Mouse (Mus musculus) v-Abl transformed pro-B cells (cell line): ENCODE results near the gene Ctf2.

Source experiments
- in situ Hi-C, 2 experiments: fragments of 400-800 bp; cut with MboI; formaldehyde crosslinking; loops; one replicate each; pipeline ENCODE4 v1.15.1; 2025; ENCODE audit not compliant: unreplicated experiment in 2 of 2

Ctf2 gene

DNA sequence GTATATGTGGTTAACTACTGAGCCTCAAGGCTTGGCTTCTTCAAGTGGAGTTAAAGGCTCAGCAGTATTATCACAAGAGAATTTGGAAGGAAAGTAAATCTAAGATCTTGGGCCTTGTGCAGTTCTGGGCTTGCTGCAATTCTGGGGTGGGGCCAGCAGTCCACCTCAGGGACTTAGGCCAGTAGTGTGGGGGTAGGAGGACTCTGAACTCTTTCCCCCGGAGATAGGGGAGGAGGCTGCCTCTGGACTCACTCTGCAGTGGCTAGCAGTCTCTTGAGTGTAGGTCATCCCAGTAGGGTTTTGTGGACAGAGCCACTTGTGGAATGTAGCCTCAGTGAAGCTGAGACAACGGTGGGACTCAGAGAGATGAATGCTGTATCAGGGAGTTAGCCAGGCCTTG lies 33.8 kb upstream of the Ctf2 start:
- in situ Hi-C loops = no loop called here

DNA sequence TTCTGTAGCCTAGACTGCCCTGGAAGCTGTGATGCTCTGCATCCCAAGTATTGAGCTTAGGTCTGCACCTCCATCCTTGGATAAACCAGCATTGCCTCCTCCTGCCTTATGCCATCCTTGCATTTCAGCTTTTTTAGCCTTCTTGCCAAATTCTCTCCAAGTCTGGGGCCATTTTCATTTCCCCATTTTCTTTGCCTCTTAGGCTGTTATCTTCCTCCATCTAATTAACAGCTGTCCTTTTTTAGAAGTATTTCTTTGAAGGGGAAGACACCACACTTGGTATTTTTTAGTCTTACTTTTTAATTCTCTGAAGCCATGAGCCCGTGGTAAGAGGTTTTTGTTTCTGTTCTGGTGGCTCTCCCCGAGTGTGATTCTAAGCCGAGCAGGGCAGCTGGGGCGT lies 31.7 kb upstream of the Ctf2 start:
- in situ Hi-C loops = no loop called here

- in situ Hi-C loops = no loop called here
These were observed 29.1 kb upstream of the Ctf2 start for GRCm38 (mm10) chr7:127761026-127761425.

GRCm38 (mm10) chr7:127760478-127760877 lies 28.5 kb upstream of the Ctf2 start:
- in situ Hi-C loops = no loop called here

DNA sequence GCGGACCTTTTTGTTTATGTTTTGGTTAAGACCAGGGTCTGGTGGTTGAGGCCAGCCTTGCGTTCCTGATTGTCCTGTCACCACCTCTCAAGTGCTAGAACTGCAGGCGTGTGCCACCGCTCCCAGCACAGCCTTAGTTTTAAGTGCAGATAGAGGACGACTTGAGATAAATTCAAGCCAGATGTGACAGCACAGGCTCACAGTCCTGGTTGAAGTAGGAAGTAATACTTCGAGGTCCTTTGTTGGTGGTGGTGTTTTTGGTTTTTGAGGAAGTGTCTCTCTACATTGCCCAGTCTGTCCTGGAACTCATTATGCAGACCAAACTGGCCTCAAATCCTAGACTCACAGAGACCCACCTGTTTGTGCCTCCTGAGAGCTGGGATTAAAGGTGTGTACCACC lies 27.8 kb upstream of the Ctf2 start:
- in situ Hi-C loops = no loop called here

GRCm38 (mm10) chr7:127753741-127754140 lies 21.8 kb upstream of the Ctf2 start:
- in situ Hi-C loops = no loop called here

GRCm38 (mm10) chr7:127753158-127753557 lies 21.2 kb upstream of the Ctf2 start:
- in situ Hi-C loops = no loop called here

DNA sequence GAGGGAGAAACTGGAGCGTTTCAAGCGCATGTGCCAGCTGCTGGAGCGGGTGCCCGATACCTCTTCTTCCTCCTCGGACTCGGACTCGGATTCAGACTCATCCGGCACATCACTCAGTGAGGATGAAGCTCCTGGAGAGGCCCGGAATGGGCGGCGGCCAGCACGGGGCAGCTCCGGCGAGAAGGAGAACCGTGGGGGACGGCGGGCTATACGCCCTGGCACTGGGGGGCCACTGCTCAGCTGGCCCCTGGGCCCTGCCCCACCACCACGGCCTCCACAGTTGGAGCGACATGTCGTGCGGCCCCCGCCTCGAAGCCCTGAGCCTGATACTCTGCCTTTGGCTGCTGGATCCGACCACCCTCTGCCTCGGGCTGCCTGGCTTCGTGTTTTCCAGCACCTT lies 20.1 kb upstream of the Ctf2 start:
- in situ Hi-C loops = no loop called here

DNA sequence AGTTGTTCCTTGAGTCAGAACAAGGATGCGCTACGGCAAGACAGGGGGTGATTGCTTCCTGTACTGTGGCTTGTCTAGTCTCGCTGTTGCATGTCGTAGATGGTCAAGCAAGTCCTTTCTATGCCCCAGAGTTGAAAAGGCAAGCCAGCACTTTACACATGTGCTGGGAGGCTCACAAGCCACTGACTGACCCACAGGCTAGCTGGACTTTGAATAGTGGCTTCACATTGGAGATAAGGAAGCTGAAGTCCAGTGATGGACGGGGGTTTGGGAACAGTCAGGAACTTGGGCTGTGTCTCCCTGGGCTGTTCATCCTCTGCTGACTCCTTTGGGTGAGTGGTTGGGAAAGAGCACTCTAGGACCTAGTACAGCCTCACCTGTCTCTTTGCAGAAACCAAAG lies 19.7 kb upstream of the Ctf2 start:
- in situ Hi-C loops = no loop called here

DNA sequence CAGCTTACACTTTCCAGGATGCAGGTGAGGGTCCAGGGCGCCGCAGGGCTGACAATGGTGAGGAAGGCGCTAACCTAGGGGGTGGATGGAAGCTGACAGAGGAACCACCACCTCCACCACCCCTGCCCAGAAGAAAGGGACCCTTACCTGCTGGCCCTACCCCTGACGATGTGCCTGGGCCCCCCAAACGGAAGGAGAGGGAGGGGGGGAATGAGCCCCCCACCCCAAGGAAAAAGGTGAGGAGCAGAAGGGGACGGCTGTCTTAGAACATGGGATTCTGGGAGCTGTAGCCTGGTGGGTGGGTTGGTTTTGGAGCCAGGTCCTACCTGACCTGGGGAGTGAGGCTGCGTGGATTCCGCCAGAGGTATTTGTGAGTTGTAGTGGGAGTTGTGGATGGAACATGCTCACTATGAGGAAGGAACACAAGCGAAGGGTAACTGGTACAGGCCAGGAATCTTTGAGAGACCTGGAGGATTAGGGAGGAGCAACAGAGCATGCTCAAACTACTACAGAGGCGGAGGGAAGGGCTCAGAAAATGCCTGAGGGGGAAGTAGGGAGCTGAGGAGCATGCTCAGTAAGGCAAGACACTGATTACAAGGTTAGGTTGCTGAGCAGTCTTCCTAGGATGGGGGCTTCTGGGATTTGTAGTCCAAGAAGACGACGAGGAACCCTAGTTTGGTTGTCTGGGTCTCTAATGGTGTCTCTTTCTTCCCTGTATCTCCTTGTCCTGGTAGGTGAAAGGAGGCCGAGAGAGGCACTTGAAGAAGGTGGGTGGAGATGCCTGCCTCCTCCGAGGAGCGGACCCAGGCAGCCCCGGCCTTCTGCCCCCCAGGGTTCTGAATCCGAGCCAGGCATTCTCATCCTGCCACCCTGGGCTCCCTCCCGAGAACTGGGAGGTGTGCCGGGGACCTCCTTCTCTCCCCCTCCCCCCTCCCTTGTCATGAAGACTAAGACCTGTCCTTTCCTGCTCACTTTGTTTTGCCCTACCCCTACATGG lies 18.5 kb upstream of the Ctf2 start:
- in situ Hi-C loops = no loop called here

- in situ Hi-C loops = loop anchor here (5.0 kb wide), 1 partner anchor 71 kb away; no protein-coding TSS in a partner anchor
These were observed 16.2 kb upstream of the Ctf2 start for GRCm38 (mm10) chr7:127748235-127748560.

- in situ Hi-C loops = loop anchor here (5.0 kb wide), 1 partner anchor 70 kb away; no protein-coding TSS in a partner anchor
These were observed 15.7 kb upstream of the Ctf2 start for GRCm38 (mm10) chr7:127747559-127748234.

DNA sequence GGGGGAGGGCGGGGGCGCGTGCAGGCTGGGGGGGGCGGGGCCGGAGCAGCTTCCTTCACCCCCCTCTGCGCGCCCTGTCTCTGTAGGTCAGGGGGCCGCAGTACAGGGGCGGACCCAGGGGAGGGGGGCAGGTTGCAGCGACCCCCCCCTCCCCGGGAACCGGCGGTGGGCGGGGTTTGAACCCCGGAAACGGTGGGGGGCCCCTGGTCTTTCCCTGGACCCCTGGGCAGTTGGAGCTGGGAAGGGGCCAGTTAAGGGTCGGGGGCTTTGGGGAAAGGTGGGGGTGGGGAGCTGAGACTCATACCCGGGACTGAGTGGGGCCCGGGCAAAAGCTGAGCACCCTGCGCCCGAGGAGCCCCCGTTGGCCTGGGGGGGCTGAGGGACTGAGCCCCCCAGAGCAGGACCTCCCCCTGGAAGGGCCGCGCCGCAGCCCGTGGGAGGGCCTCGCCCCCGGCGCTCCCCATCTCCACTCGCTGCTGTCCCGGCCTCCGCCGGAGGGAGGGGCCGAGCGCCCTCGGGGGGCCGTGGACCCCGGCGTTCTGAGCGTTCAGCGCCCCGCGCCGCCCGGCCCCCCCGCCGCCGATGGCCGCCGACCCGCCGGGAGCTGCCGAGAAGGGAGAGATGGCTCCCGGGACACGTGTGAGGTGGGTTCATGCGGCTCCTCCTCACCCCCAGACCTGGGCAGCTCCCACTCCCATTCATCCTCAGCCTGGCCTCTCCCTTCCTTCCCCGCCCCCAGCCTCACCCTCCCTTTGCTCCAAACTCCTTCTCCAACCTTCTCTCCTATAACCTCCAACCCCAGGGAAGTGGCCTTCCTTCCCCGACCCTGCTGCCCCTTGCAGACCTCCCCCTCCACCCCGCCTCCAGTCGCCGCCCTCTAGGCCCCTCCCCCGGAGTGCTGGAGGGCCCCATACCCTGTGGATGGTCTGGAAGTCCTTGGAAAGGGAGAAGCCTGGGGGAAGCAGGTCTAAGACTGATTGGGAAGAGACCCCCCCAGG lies 14.8 kb upstream of the Ctf2 start:
- in situ Hi-C loops = loop anchor here (5.0 kb wide), 1 partner anchor 69 kb away; no protein-coding TSS in a partner anchor

- in situ Hi-C loops = loop anchor here (5.0 kb wide), 1 partner anchor 69 kb away; no protein-coding TSS in a partner anchor
These were observed 13.9 kb upstream of the Ctf2 start for GRCm38 (mm10) chr7:127745652-127746493.

- in situ Hi-C loops = loop anchor here (5.0 kb wide), 1 partner anchor 68 kb away; no protein-coding TSS in a partner anchor
These were observed 13.3 kb upstream of the Ctf2 start for GRCm38 (mm10) chr7:127745251-127745651.

DNA sequence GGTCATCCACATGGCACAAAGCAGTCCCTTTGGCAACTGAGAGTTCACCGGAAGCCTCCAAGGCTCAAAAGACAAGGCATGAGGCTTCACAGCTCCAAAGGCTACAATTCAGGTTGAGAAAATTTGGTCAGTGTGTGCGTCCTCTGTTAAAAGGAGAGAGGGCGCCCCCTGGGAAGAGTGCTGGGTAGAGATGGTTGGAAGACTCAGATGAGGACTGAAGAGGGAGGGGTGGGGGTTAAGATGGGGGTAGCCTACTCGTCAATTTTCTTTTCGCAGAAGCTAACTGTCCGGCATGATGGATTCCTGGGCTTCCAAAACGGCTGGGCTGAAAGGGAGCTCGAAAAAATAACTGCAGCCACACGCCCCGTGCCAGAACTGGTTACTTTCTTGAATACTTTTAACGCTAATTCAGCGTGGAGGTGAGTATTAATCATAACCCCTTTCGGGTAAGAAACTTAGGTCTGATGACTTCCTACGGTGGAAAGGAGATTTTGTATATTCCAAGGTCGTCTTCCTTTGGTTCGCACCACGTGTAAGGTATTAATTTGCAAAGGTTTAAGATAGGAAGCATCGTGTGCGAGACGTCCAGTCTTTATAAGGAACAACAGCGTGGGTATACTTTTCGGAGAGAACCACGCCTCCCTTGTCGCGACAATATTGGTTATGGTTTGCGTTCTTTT lies 12.5 kb upstream of the Ctf2 start, which contains the start of gene Fbxl19:
Gene Fbxl19, plus strand, starts transcription at position 178 of the 680 bp plus-strand sequence.
- in situ Hi-C loops = loop anchor here (5.0 kb wide), 1 partner anchor 67 kb away; no protein-coding TSS in a partner anchor

DNA sequence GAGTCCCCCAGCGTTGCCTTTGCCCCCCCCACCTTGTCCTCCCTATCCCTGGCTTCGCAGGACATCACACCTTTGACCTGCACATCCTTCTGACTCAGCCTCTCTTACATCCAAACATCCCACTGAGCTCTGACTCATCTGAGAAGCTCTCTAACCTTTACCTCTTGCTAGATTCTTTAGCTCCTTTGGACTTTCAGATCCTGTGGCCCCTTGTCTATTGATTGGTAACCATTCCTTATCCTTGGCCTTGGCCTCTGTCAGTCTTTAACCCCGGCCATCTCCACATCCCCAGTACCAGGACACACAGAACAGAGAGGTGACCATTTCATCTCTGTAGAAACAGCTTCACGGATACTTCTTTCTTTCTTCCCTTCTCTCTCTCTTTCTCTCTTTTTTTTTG lies 1.8 kb downstream of the Ctf2 start:
- in situ Hi-C loops = no loop called here

GRCm38 (mm10) chr7:127727898-127728297 lies 4.1 kb downstream of the Ctf2 start:
- in situ Hi-C loops = no loop called here

DNA sequence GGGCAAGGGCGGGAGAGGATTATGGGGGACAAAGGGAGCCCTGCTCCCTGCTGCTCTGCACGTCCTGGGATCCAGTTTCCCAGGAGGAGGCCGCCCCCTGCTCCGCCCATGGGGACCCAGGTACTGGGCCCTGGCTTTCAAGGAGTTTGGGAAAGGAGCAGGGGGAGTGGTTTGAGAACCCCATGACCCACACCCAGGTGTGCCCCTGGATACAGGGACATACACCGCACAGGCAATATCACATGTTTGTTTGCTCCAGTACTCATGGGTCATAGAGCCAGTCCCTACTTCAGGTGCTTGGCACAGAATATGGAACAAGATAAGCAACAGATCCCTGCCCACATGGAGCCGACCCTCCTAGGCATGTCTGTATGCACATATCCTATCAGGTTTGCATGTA lies 6.0 kb downstream of the Ctf2 start:
- in situ Hi-C loops = no loop called here
